Mouse (Mus musculus) lung, postnatal 0 days (tissue): ENCODE data around the gene Tbc1d14. TPM values are rescaled to one million over a fixed set of nuclear protein-coding genes. Genes with fewer than 3 reads are reported as not detected.
A peak's percentile ranks its signal among the peaks of the same experiment; 100 is the strongest.

Experiments used
- ATAC-seq: fragments of 200-750 bp; cut with Nextera tagmentation; 2 replicates; pipeline ENCODE4 v1.8.0; 2017; ENCODE audit warnings: moderate library complexity
- DNase-seq: peaks from one replicate; pipeline ENCODE4 v3.0.0-alpha.2; 2016; ENCODE audit warnings: low spot score
- H3K27ac ChIP-seq: fragments of 300-500 bp; sonication (generic); 2 replicates; pipeline ENCODE4 v1.5.1; 2014; ENCODE audit warnings: antibody characterized with exemption, mild to moderate bottlenecking, low read length, mixed read lengths
- H3K27me3 ChIP-seq: fragments of 300-500 bp; sonication (generic); replicated peaks from 2 replicates; pipeline ENCODE4 v1.6.1; 2014; ENCODE audit warnings: low read length, mixed read lengths; ENCODE audit not compliant: insufficient read depth
- H3K36me3 ChIP-seq: fragments of 300-500 bp; sonication (generic); 2 replicates; pipeline ENCODE4 v1.6.1; 2014; ENCODE audit warnings: low read length, mixed read lengths; ENCODE audit not compliant: insufficient read depth
- H3K4me1 ChIP-seq: fragments of 300-500 bp; sonication (generic); 2 replicates; pipeline ENCODE4 v1.6.1; 2014; ENCODE audit warnings: antibody characterized with exemption, low read depth, low read length, mixed read lengths; ENCODE audit not compliant: insufficient read depth
- H3K4me2 ChIP-seq: fragments of 300-500 bp; sonication (generic); replicated peaks from 2 replicates; pipeline ENCODE4 v1.6.1; 2014; ENCODE audit warnings: low read depth, mild to moderate bottlenecking, low read length, moderate library complexity, mixed read lengths
- H3K4me3 ChIP-seq: fragments of 300-500 bp; sonication (generic); 2 replicates; pipeline ENCODE4 v1.5.1; 2014; ENCODE audit warnings: low read depth, low read length
- H3K9ac ChIP-seq: fragments of 300-500 bp; sonication (generic); replicated peaks from 2 replicates; pipeline ENCODE4 v1.6.1; 2014; ENCODE audit warnings: low read depth, mild to moderate bottlenecking
- H3K9me3 ChIP-seq: fragments of 300-500 bp; sonication (generic); 2 replicates; pipeline ENCODE4 v1.6.1; 2016; ENCODE audit warnings: low read length, mixed read lengths
- CTCF ChIP-seq: IDR thresholded peaks from 2 replicates; pipeline ENCODE4 v1.5.1; 2016; ENCODE audit warnings: antibody characterized with exemption, mild to moderate bottlenecking
- EP300 ChIP-seq: IDR thresholded peaks from 2 replicates; pipeline ENCODE4 v1.6.1; 2016; ENCODE audit warnings: antibody characterized with exemption, mild to moderate bottlenecking, control low read depth
- WGBS: fragments of 180-500 bp; shearing (Covaris S2); extraction: QIAGEN DNeasy Blood & Tissue Kit; methylation state at CpG from one replicate; pipeline ENCODE4 v1.1.7; 2014; 5-methylcytosine and 5-hydroxymethylcytosine counted together
- polyA plus RNA-seq: library from polyadenylated mRNA; unstranded; fragments of >200 nt; fragmentation: Nextera tagmentation; extraction: Ambion mirVana; gene quantifications from 2 replicates; pipeline ENCODE4 v1.2.1, GENCODE M21; 2015

Tbc1d14 gene
- polyA plus RNA-seq, 1 experiment from 2014 or later = 15.0 TPM

- DNase-seq = peak; percentile 35
- Histone ChIP-seq H3K9me3 (no peaks in the 10 kb centered on the region), H3K4me1 (peaks cover 4% of the 10 kb centered on the region; the same call in 1 of the 2 replicates), H3K4me2 (no peak overlapping the region), H3K9ac (no peak overlapping the region), H3K27me3 (no peaks in the 10 kb centered on the region), H3K27ac (no peak overlapping the region), H3K36me3 (peaks cover 7% of the 10 kb centered on the region; the same call in 1 of the 2 replicates), H3K4me3 (no peak overlapping the region)
- ATAC-seq = peak; percentile 61
- 58% methylated on average over 4 of the region's 4 CpGs for WGBS
- TF ChIP-seq EP300 (no peak), CTCF (no peak)
Observed at GRCm38 (mm10) chr5:36568118-36568517, 25.0 kb downstream of the Tbc1d14 start.

GRCm38 (mm10) chr5:36567627-36568026, 25.4 kb downstream of the Tbc1d14 start:
- peaks cover 7% of the 10 kb centered on the region; the same call in 1 of the 2 replicates for H3K36me3 ChIP-seq
- no peaks in the 10 kb centered on the region for H3K27me3 ChIP-seq
- TF ChIP-seq CTCF (no peak), EP300 (no peak)
- H3K4me2 ChIP-seq = no peak overlapping the region
- ATAC-seq (no peak; the same call in 1 of the 2 replicates), DNase-seq (no peak)
- 37% methylated on average over 2 of the region's 2 CpGs for WGBS
- no peak overlapping the region for H3K4me3 ChIP-seq
- no peak overlapping the region for H3K9ac ChIP-seq
- peaks cover 4% of the 10 kb centered on the region; the same call in 1 of the 2 replicates for H3K4me1 ChIP-seq
- no peaks in the 10 kb centered on the region for H3K9me3 ChIP-seq
- no peak overlapping the region for H3K27ac ChIP-seq

- H3K4me2 ChIP-seq = no peak overlapping the region
- H3K27me3 ChIP-seq = no peaks in the 10 kb centered on the region
- no peak overlapping the region for H3K27ac ChIP-seq
- WGBS = 69% methylated on average over 9 of the region's 9 CpGs
- H3K36me3 ChIP-seq = no peaks in the 10 kb centered on the region
- no peak overlapping the region for H3K4me3 ChIP-seq
- ATAC-seq (no peak), DNase-seq (no peak)
- no peak overlapping the region for H3K9ac ChIP-seq
- H3K4me1 ChIP-seq = peaks cover 14% of the 10 kb centered on the region
- no peaks in the 10 kb centered on the region for H3K9me3 ChIP-seq
- no peak for TF ChIP-seq EP300
- TF ChIP-seq CTCF = no peak
Observed at GRCm38 (mm10) chr5:36564530-36564929, 28.5 kb downstream of the Tbc1d14 start.

- H3K4me1 ChIP-seq = peaks cover 16% of the 10 kb centered on the region
- no peak for TF ChIP-seq EP300
- no peak for TF ChIP-seq CTCF
- no peaks in the 10 kb centered on the region for H3K9me3 ChIP-seq
- H3K9ac ChIP-seq = no peak overlapping the region
- no peaks in the 10 kb centered on the region for H3K36me3 ChIP-seq
- H3K4me3 ChIP-seq = no peak overlapping the region
- 0 out of 2 replicates have a peak, but pooled peaks have one; percentile 16 for ATAC-seq
- H3K27me3 ChIP-seq = no peaks in the 10 kb centered on the region
- WGBS = 85% methylated on average over 6 of the region's 6 CpGs
- H3K27ac ChIP-seq = no peak overlapping the region
- DNase-seq = no peak
- H3K4me2 ChIP-seq = no peak overlapping the region
Observed at GRCm38 (mm10) chr5:36563741-36564140, 29.3 kb downstream of the Tbc1d14 start.

- no peaks in the 10 kb centered on the region for H3K27me3 ChIP-seq
- peak; percentile 61 for DNase-seq
- H3K27ac ChIP-seq = no peak overlapping the region
- no peak for TF ChIP-seq EP300
- TF ChIP-seq CTCF = no peak
- no peaks in the 10 kb centered on the region for H3K36me3 ChIP-seq
- WGBS = 74% methylated on average over 10 of the region's 10 CpGs
- H3K9ac ChIP-seq = no peak overlapping the region
- no peak overlapping the region for H3K4me2 ChIP-seq
- H3K4me1 ChIP-seq = peaks cover 13% of the 10 kb centered on the region
- no peaks in the 10 kb centered on the region for H3K9me3 ChIP-seq
- no peak overlapping the region for H3K4me3 ChIP-seq
- peak; percentile 25; the same call in 1 of the 2 replicates for ATAC-seq
Observed at GRCm38 (mm10) chr5:36562791-36563445, 30.2 kb downstream of the Tbc1d14 start.

GRCm38 (mm10) chr5:36561509-36561908, 31.6 kb downstream of the Tbc1d14 start:
- 82% methylated on average over 4 of the region's 4 CpGs for WGBS
- no peaks in the 10 kb centered on the region for H3K27me3 ChIP-seq
- DNase-seq = no peak
- no peak overlapping the region for H3K4me2 ChIP-seq
- H3K4me1 ChIP-seq = peaks cover 11% of the 10 kb centered on the region
- no peaks in the 10 kb centered on the region for H3K9me3 ChIP-seq
- no peaks in the 10 kb centered on the region for H3K36me3 ChIP-seq
- no peak overlapping the region for H3K9ac ChIP-seq
- no peak for ATAC-seq
- no peak overlapping the region; the same call in 1 of the 2 replicates for H3K27ac ChIP-seq
- H3K4me3 ChIP-seq = no peak overlapping the region
- TF ChIP-seq EP300 = no peak
- TF ChIP-seq CTCF = no peak
